Comparison of ENCODE assay signal across 8 mouse cellular contexts in the genomic region with DNA sequence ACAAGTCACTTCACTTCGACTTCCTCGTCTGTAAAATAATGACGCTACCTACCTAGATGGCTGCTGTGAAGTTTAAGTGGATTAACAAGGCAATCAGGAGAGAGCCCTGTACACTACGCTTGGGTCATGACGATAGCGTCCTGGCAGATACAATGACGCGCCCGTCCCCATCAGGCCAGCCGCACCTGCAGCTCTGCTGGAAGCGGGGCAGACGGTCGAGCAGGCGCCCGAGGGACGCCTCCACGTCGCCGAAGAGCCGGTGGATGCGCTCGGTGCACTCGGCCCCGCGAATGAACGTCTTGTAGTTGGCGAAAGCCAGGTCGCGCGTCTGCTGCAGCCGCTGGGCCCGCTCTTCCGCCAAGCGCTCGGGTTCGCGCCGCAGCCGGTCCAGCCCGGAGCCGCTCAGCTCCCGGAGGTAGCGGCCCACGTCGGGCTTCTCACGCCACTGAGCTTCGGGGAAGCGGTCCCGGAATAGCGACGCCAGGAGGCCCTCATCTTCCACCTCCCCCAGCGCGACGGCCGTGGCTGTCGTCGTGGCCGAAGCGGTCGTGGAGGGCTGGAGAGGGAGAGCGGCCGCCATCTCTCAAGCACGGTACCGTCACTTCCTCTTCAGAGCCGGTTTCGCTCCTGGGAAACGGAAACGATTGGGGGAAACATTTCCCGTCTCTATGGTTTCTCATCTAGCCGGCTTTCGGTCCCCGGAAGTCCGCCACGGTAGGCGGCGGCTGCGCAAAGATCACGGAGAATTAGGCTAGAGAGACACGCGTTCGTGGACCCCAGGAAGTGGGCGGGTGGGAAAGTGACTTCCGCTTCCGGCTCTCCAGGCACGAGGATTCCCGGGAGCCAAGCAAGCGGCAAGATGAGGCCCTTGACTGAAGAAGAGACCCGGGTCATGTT. TPM values are rescaled to one million over a fixed set of nuclear protein-coding genes. Genes with fewer than 3 reads are reported as not detected.
DNase-seq lines count a peak whose midpoint lies in the region; ATAC-seq and TF ChIP-seq lines count a peak whose summit lies in the region.

A gene (minus strand): TSS at position 614 of the 897 bp plus-strand sequence.
A gene (plus strand): TSS at position 802 of the 897 bp plus-strand sequence.

- no peak for TF ChIP-seq RAD21 in CH12.LX (IDR thresholded peaks at IDR 0.05; ENCODE audit: low read depth, low read length)

- no peak for TF ChIP-seq EP300 in CH12.LX (IDR thresholded peaks at IDR 0.05; ENCODE audit: low read length)

- H3K4me1 ChIP-seq in CH12.LX (ENCODE audit: control insufficient read depth in 1 of 2, insufficient read depth in 2 of 2), result peaks cover 0 to 30% of the 10 kb centered on the region in 2 experiments; a peak in 2 of 4 replicates
- peaks cover 5% of the 10 kb centered on the region; the same call in 1 of the 2 replicates for H3K4me1 ChIP-seq in forebrain, embryonic 11.5 days (replicated peaks; ENCODE audit: control insufficient read depth, insufficient read depth, low read length)
- H3K4me1 ChIP-seq in heart, embryonic 16.5 days (ENCODE audit: control insufficient read depth, insufficient read depth, low read length), result peaks cover 17% of the 10 kb centered on the region
- H3K4me1 ChIP-seq in liver, embryonic 15.5 days (replicated peaks), result peaks cover 32% of the 10 kb centered on the region
- H3K4me1 ChIP-seq in neural tube, embryonic 12.5 days, result peaks cover 17% of the 10 kb centered on the region

- peak within 1 kb of the TSS; percentile 68 for H3K9ac ChIP-seq in CH12.LX (ENCODE audit: insufficient read depth, low read depth)
- H3K9ac ChIP-seq in forebrain, embryonic 11.5 days (ENCODE audit: low read length), result peak within 1 kb of the TSS; percentile 83
- peak within 1 kb of the TSS; percentile 95 for H3K9ac ChIP-seq in heart, embryonic 16.5 days (ENCODE audit: low read length)
- peak within 1 kb of the TSS; percentile 88 for H3K9ac ChIP-seq in liver, embryonic 15.5 days
- H3K9ac ChIP-seq in neural tube, embryonic 12.5 days, result peak within 1 kb of the TSS; percentile 83

- peak within 1 kb of the TSS; percentile 88 to 99 (median 98) for H3K4me3 ChIP-seq in CH12.LX (replicated peaks in 1 of 3; ENCODE audit: low read depth in 2 of 3, low read length in 2 of 3, poor library complexity in 1 of 3)
- H3K4me3 ChIP-seq in forebrain, embryonic 11.5 days (ENCODE audit: low read depth, low read length), result peak within 1 kb of the TSS; percentile 99
- H3K4me3 ChIP-seq in heart, embryonic 16.5 days (ENCODE audit: low read length), result peak within 1 kb of the TSS; percentile 99
- H3K4me3 ChIP-seq in liver, embryonic 15.5 days (replicated peaks), result peak within 1 kb of the TSS; percentile 100
- peak within 1 kb of the TSS; percentile 98 for H3K4me3 ChIP-seq in neural tube, embryonic 12.5 days

- H3K36me3 ChIP-seq in CH12.LX (replicated peaks in 1 of 2; ENCODE audit: control insufficient read depth in 1 of 2, insufficient read depth in 1 of 2, low read length in 1 of 2), result peaks cover 43 to 66% of the 10 kb centered on the region in 2 experiments
- H3K36me3 ChIP-seq in forebrain, embryonic 11.5 days (ENCODE audit: control insufficient read depth, insufficient read depth, low read length), result peaks cover 17% of the 10 kb centered on the region; the same call in 1 of the 2 replicates
- peaks cover 32% of the 10 kb centered on the region for H3K36me3 ChIP-seq in heart, embryonic 16.5 days (ENCODE audit: control insufficient read depth, insufficient read depth)
- peaks cover 50% of the 10 kb centered on the region for H3K36me3 ChIP-seq in liver, embryonic 15.5 days (replicated peaks)
- peaks cover 45% of the 10 kb centered on the region for H3K36me3 ChIP-seq in neural tube, embryonic 12.5 days

- dilution Hi-C loops in CH12.LX (cut with MboI; ENCODE audit: extremely low pct_ligation_motif_present, extremely low pct_unique_long_range_greater_than_20kb, low sequenced_read_pairs), result no loop called here

- no peaks in the 10 kb centered on the region for H3K27me3 ChIP-seq in CH12.LX (replicated peaks)
- no peaks in the 10 kb centered on the region for H3K27me3 ChIP-seq in forebrain, embryonic 11.5 days (ENCODE audit: control insufficient read depth, insufficient read depth, low read length)
- no peaks in the 10 kb centered on the region for H3K27me3 ChIP-seq in heart, embryonic 16.5 days (ENCODE audit: control insufficient read depth, insufficient read depth, low read length)
- no peaks in the 10 kb centered on the region for H3K27me3 ChIP-seq in liver, embryonic 15.5 days
- H3K27me3 ChIP-seq in neural tube, embryonic 12.5 days (replicated peaks), result no peaks in the 10 kb centered on the region

- TF ChIP-seq CTCF in CH12.LX (conservative IDR thresholded peaks at IDR 0.05 in 1 of 2, IDR thresholded peaks at IDR 0.05 in 1 of 2; ENCODE audit: low read depth in 2 of 2, low read length in 2 of 2), result no peak; a peak in 1 of 4 replicates

- H3K79me2 ChIP-seq in CH12.LX (replicated peaks; ENCODE audit: control insufficient read depth, extremely low read depth, insufficient read depth, poor library complexity, severe bottlenecking), result peaks cover 39% of the 10 kb centered on the region

- DNase-seq in CH12.LX (ENCODE audit: extremely low read depth), result peak; percentile 98
- peak; percentile 97 for DNase-seq in c-Kit-positive CD71-positive TER-119-negative erythroid progenitor cells, embryonic 14.5 days (ENCODE audit: low read depth)
- peak; percentile 97 for DNase-seq in forebrain, embryonic 11.5 days (ENCODE audit: low spot score)
- DNase-seq in kidney, postnatal 36 days, result peak; percentile 97 to 98
- DNase-seq in telencephalon, adult 2 months (ENCODE audit: low read depth, low spot score), result peak; percentile 99

- peak within 1 kb of the TSS; percentile 80 for H3K4me2 ChIP-seq in CH12.LX (ENCODE audit: insufficient read depth, low read depth, poor library complexity, severe bottlenecking)
- peak within 1 kb of the TSS; percentile 92 for H3K4me2 ChIP-seq in forebrain, embryonic 11.5 days (ENCODE audit: low read depth, low read length, severe bottlenecking)
- peak within 1 kb of the TSS; percentile 96 for H3K4me2 ChIP-seq in heart, embryonic 16.5 days (ENCODE audit: low read depth, low read length)
- peak within 1 kb of the TSS; percentile 81 for H3K4me2 ChIP-seq in liver, embryonic 15.5 days
- peak within 1 kb of the TSS; percentile 94 for H3K4me2 ChIP-seq in neural tube, embryonic 12.5 days (replicated peaks)

- under 1% methylated on average over 88 of the region's 88 CpGs for WGBS in forebrain, embryonic 11.5 days
- under 1% methylated on average over 88 of the region's 88 CpGs for WGBS in heart, embryonic 16.5 days
- under 1% methylated on average over 88 of the region's 88 CpGs for WGBS in liver, embryonic 15.5 days (ENCODE audit: insufficient replicate concordance)
- WGBS in neural tube, embryonic 12.5 days, result under 1% methylated on average over 88 of the region's 88 CpGs

- in situ Hi-C loops in CH12.LX (cut with MboI; ENCODE audit: low pct_ligation_motif_present, low pct_unique_long_range_greater_than_20kb, low sequenced_read_pairs), result no loop called here

- TF ChIP-seq POLR2A in CH12.LX (IDR thresholded peaks at IDR 0.05; ENCODE audit: low read depth, low read length), result peak; percentile 86

- peak; percentile 94 for ATAC-seq in forebrain, embryonic 11.5 days (replicated peaks; ENCODE audit: low FRiP score)
- peak; percentile 95 for ATAC-seq in heart, embryonic 16.5 days (replicated peaks; ENCODE audit: extremely low read depth, insufficient read depth, low FRiP score)
- peak; percentile 90 for ATAC-seq in liver, embryonic 15.5 days (ENCODE audit: insufficient read depth)
- ATAC-seq in neural tube, embryonic 12.5 days (ENCODE audit: low FRiP score, low read depth), result peak; percentile 94

- H3K9me3 ChIP-seq in CH12.LX (replicated peaks; ENCODE audit: low read length), result no peaks in the 10 kb centered on the region
- H3K9me3 ChIP-seq in forebrain, embryonic 11.5 days (ENCODE audit: control insufficient read depth, low read length), result no peaks in the 10 kb centered on the region
- no peaks in the 10 kb centered on the region for H3K9me3 ChIP-seq in heart, embryonic 16.5 days (replicated peaks; ENCODE audit: control insufficient read depth, low read length)
- no peaks in the 10 kb centered on the region for H3K9me3 ChIP-seq in liver, embryonic 15.5 days (replicated peaks)
- no peaks in the 10 kb centered on the region for H3K9me3 ChIP-seq in neural tube, embryonic 12.5 days

- peak within 1 kb of the TSS; percentile 51 for H3K27ac ChIP-seq in CH12.LX (ENCODE audit: insufficient read depth, low read depth)
- 0 out of 2 replicates have a peak within 1 kb of the TSS, but pooled peaks have one; percentile 18 for H3K27ac ChIP-seq in forebrain, embryonic 11.5 days (ENCODE audit: low read depth, low read length)
- H3K27ac ChIP-seq in heart, embryonic 16.5 days (ENCODE audit: low read length), result peak within 1 kb of the TSS; percentile 83
- peak within 1 kb of the TSS; percentile 89 for H3K27ac ChIP-seq in liver, embryonic 15.5 days (replicated peaks)
- peak within 1 kb of the TSS; percentile 4; the same call in 1 of the 2 replicates for H3K27ac ChIP-seq in neural tube, embryonic 12.5 days

TF ChIP-seq in CH12.LX, 34 proteins besides CTCF, POLR2A, EP300 and RAD21 (continues in another document):
- no peak for TF ChIP-seq ZKSCAN1 (IDR thresholded peaks at IDR 0.05; ENCODE audit: borderline replicate concordance, low read depth, low read length)
- peak; percentile 95 for TF ChIP-seq KAT2A (IDR thresholded peaks at IDR 0.05; ENCODE audit: insufficient replicate concordance, low read length)
- peak; percentile 92 for TF ChIP-seq TCF12 (IDR thresholded peaks at IDR 0.05; ENCODE audit: low read depth, low read length)
- TF ChIP-seq ZMIZ1 (IDR thresholded peaks at IDR 0.05; ENCODE audit: low read depth, low read length), result 0 out of 2 replicates have a peak, but pooled peaks have one; percentile 37

RNA-seq across cellular contexts. Expression of the first gene that starts in this region (rescaled TPM):
- total RNA-seq in CH12.LX (2012; rRNA removed), result 24.2 and 30.7 TPM in 2 replicates
- total RNA-seq in CH12.LX (2014; rRNA removed), result 35.6 and 39.3 TPM in 2 replicates
- 31.5 and 35.3 TPM in 2 replicates for polyA plus RNA-seq in CH12.LX (2012; ENCODE audit: insufficient read length, low read depth)
- 43.3 and 43.8 TPM in 2 replicates for polyA plus RNA-seq in forebrain, embryonic 11.5 days (2014; fragmentation: Nextera tagmentation; extraction: Ambion mirVana)
- 27.6 and 27.9 TPM in 2 replicates for polyA plus RNA-seq in heart, embryonic 16.5 days (2015; fragmentation: Nextera tagmentation; extraction: Ambion mirVana)
- polyA plus RNA-seq in liver, embryonic 15.5 days (2015; fragmentation: Nextera tagmentation; extraction: Ambion mirVana), result 17.9 and 19.8 TPM in 2 replicates
- polyA plus RNA-seq in neural tube, embryonic 12.5 days (2016; fragmentation: Nextera tagmentation; extraction: Ambion mirVana), result 47.1 and 51.3 TPM in 2 replicates

RNA-seq across cellular contexts. Expression of the second gene that starts in this region (rescaled TPM):
- total RNA-seq in CH12.LX (2012; rRNA removed) (166 and 205 TPM in 2 replicates), CH12.LX (2014; rRNA removed) (210 and 226 TPM in 2 replicates)
- 231 and 233 TPM in 2 replicates for polyA plus RNA-seq in CH12.LX (2012; ENCODE audit: insufficient read length, low read depth)
- polyA plus RNA-seq in forebrain, embryonic 11.5 days (2014; fragmentation: Nextera tagmentation; extraction: Ambion mirVana), result 99.7 and 101 TPM in 2 replicates
- polyA plus RNA-seq in heart, embryonic 16.5 days (2015; fragmentation: Nextera tagmentation; extraction: Ambion mirVana), result 45.3 and 49.9 TPM in 2 replicates
- polyA plus RNA-seq in liver, embryonic 15.5 days (2015; fragmentation: Nextera tagmentation; extraction: Ambion mirVana), result 33.9 and 37.4 TPM in 2 replicates
- polyA plus RNA-seq in neural tube, embryonic 12.5 days (2016; fragmentation: Nextera tagmentation; extraction: Ambion mirVana), result 67.4 and 75.7 TPM in 2 replicates

Comparison
In these comparisons a context has a peak if more than half of its experiments do, and no peak if none do; other contexts are left out.
1. Peak in every context shown above with its lines: DNase-seq, ATAC-seq, H3K4me3 ChIP-seq and H3K27ac ChIP-seq.
2. H3K27ac ChIP-seq: peak in every context shown above with its lines; median percentile 89 in liver, embryonic 15.5 days; 83 in heart, embryonic 16.5 days; 51 in CH12.LX; 18 in forebrain, embryonic 11.5 days; 4 in neural tube, embryonic 12.5 days.